Mouse (Mus musculus) gastrocnemius, postnatal 14 days (tissue): ENCODE measurements around the gene Osbpl8. TPM values are rescaled to one million over a fixed set of nuclear protein-coding genes. Genes with fewer than 3 reads are reported as not detected.

Experiments
- DNase-seq: peaks from one replicate; pipeline ENCODE4 v3.0.0; 2021; ENCODE audit warnings: mixed read lengths
- intact Hi-C: fragments of 180-260 bp; cut with DNase I; formaldehyde crosslinking; loops from one replicate; pipeline ENCODE4 v1.15.1; 2025; ENCODE audit warnings: low total_unique reads
- total RNA-seq, 2 experiments: library from RNA; stranded (reverse); gene quantifications; 2 replicates each; pipeline ENCODE4 v1.2.3; 2021

Osbpl8 gene
- total RNA-seq, 2 experiments from 2014 or later = 14.4 to 14.8 TPM

GRCm38 (mm10) chr10:111139881-111140280 lies 24.7 kb upstream of the Osbpl8 start:
- intact Hi-C loops = no loop called here

GRCm38 (mm10) chr10:111144371-111144959 lies 20.1 kb upstream of the Osbpl8 start:
- intact Hi-C loops = no loop called here
- DNase-seq = no peak

More at GRCm38 (mm10) chr10:111139881-111140280, 24.7 kb upstream of the Osbpl8 start:
- DNase-seq = no peak

- no peak for DNase-seq
- intact Hi-C loops = no loop called here
These were observed 14.8 kb upstream of the Osbpl8 start for GRCm38 (mm10) chr10:111149761-111150160.

GRCm38 (mm10) chr10:111155065-111155464 lies 9.5 kb upstream of the Osbpl8 start:
- no peak for DNase-seq
- intact Hi-C loops = no loop called here

- no peak for DNase-seq
- intact Hi-C loops = no loop called here
These were observed 9.0 kb upstream of the Osbpl8 start for GRCm38 (mm10) chr10:111155571-111155970.

GRCm38 (mm10) chr10:111156394-111157190 lies 8.0 kb upstream of the Osbpl8 start:
- intact Hi-C loops = no loop called here
- no peak for DNase-seq

GRCm38 (mm10) chr10:111157241-111157659 lies 7.3 kb upstream of the Osbpl8 start:
- intact Hi-C loops = no loop called here
- no peak for DNase-seq

GRCm38 (mm10) chr10:111159789-111160522 lies 4.6 kb upstream of the Osbpl8 start:
- intact Hi-C loops = loop anchor here (5.0 kb wide), 1 partner anchor 48 kb away; no protein-coding TSS in a partner anchor
- no peak for DNase-seq

- DNase-seq = no peak
- intact Hi-C loops = loop anchor here (5.0 kb wide), 1 partner anchor 48 kb away; no protein-coding TSS in a partner anchor
These were observed 4.0 kb upstream of the Osbpl8 start for GRCm38 (mm10) chr10:111160540-111160939.

- no peak for DNase-seq
- intact Hi-C loops = loop anchor here (5.0 kb wide), 1 partner anchor 49 kb away; no protein-coding TSS in a partner anchor
These were observed 3.2 kb upstream of the Osbpl8 start for GRCm38 (mm10) chr10:111161373-111161772.

- no peak for DNase-seq
- intact Hi-C loops = loop anchor here (5.0 kb wide), 1 partner anchor 51 kb away; no protein-coding TSS in a partner anchor
These were observed 1.5 kb upstream of the Osbpl8 start for GRCm38 (mm10) chr10:111163025-111163424.

GRCm38 (mm10) chr10:111163601-111164240 lies 831 bp upstream of the Osbpl8 start:
- intact Hi-C loops = loop anchor here (5.0 kb wide), 1 partner anchor 51 kb away; no protein-coding TSS in a partner anchor
- DNase-seq = no peak

- intact Hi-C loops = no loop called here
- peak; percentile 55 for DNase-seq
These were observed 848 bp downstream of the Osbpl8 start for GRCm38 (mm10) chr10:111165219-111165981.

GRCm38 (mm10) chr10:111166057-111166841 lies 1.7 kb downstream of the Osbpl8 start:
- DNase-seq = no peak
- intact Hi-C loops = no loop called here

GRCm38 (mm10) chr10:111167444-111167843 lies 2.9 kb downstream of the Osbpl8 start:
- no peak for DNase-seq
- intact Hi-C loops = no loop called here

GRCm38 (mm10) chr10:111168305-111168704 lies 3.8 kb downstream of the Osbpl8 start:
- intact Hi-C loops = no loop called here
- DNase-seq = no peak

GRCm38 (mm10) chr10:111171246-111171934 lies 6.8 kb downstream of the Osbpl8 start:
- intact Hi-C loops = no loop called here
- DNase-seq = no peak
